Mouse (Mus musculus) embryonic facial prominence, embryonic 12.5 days (tissue): ENCODE measurements at regions not wholly inside any gene's neighbourhood (a gene's known extent, or its start where the extent isn't known, plus 50 kb on each side); places are given as distances from the start of the nearest gene placed in this dataset.

ENCODE experiments used
- ATAC-seq: fragments of 200-750 bp; cut with Nextera tagmentation; 2 replicates; pipeline ENCODE4 v1.8.0; 2017; ENCODE audit not compliant: insufficient number of reproducible peaks, insufficient read depth, low FRiP score, low TSS enrichment
- H3K27ac ChIP-seq: fragments of 300-500 bp; sonication (generic); 2 replicates; pipeline ENCODE4 v1.5.1; 2016; ENCODE audit warnings: mild to moderate bottlenecking
- H3K27me3 ChIP-seq: fragments of 300-500 bp; sonication (generic); 2 replicates; pipeline ENCODE4 v1.6.1; 2016; ENCODE audit warnings: mild to moderate bottlenecking, moderate library complexity
- H3K36me3 ChIP-seq: fragments of 300-500 bp; sonication (generic); 2 replicates; pipeline ENCODE4 v1.6.1; 2016; ENCODE audit warnings: mild to moderate bottlenecking
- H3K4me1 ChIP-seq: fragments of 300-500 bp; sonication (generic); 2 replicates; pipeline ENCODE4 v1.6.1; 2016
- H3K4me2 ChIP-seq: fragments of 300-500 bp; sonication (generic); replicated peaks from 2 replicates; pipeline ENCODE4 v1.6.1; 2016; ENCODE audit warnings: mild to moderate bottlenecking, moderate library complexity
- H3K4me3 ChIP-seq: fragments of 300-500 bp; sonication (generic); 2 replicates; pipeline ENCODE4 v1.5.1; 2016; ENCODE audit warnings: mild to moderate bottlenecking
- H3K9ac ChIP-seq: fragments of 300-500 bp; sonication (generic); 2 replicates; pipeline ENCODE4 v1.6.1; 2016; ENCODE audit warnings: mild to moderate bottlenecking, moderate library complexity
- H3K9me3 ChIP-seq: fragments of 300-500 bp; sonication (generic); 2 replicates; pipeline ENCODE4 v1.6.1; 2016; ENCODE audit warnings: mild to moderate bottlenecking, moderate library complexity
- WGBS: fragments of 180-500 bp; shearing (Covaris S2); methylation state at CpG from one replicate; pipeline ENCODE4 v1.1.7; 2016; 5-methylcytosine and 5-hydroxymethylcytosine counted together

GRCm38 (mm10) chr2:128240536-128241279, 114.9 kb downstream of the Bcl2l11 start:
- Histone ChIP-seq H3K4me2 (no peak overlapping the region), H3K4me3 (no peak overlapping the region), H3K9me3 (no peaks in the 10 kb centered on the region), H3K9ac (no peak overlapping the region), H3K27ac (no peak overlapping the region), H3K4me1 (peaks cover 9% of the 10 kb centered on the region), H3K36me3 (no peaks in the 10 kb centered on the region), H3K27me3 (no peaks in the 10 kb centered on the region)
- ATAC-seq = no peak
- 21% methylated on average over 9 of the region's 9 CpGs for WGBS

- Histone ChIP-seq H3K9ac (no peak overlapping the region), H3K36me3 (no peaks in the 10 kb centered on the region), H3K4me3 (no peak overlapping the region), H3K9me3 (no peaks in the 10 kb centered on the region), H3K27ac (no peak overlapping the region), H3K4me1 (peaks cover 9% of the 10 kb centered on the region), H3K27me3 (no peaks in the 10 kb centered on the region), H3K4me2 (no peak overlapping the region)
- ATAC-seq = no peak
- 9% methylated on average over 3 of the region's 3 CpGs for WGBS
These were observed 115.4 kb downstream of the Bcl2l11 start for GRCm38 (mm10) chr2:128241280-128241665.

- H3K9me3 ChIP-seq = no peaks in the 10 kb centered on the region
- no peaks in the 10 kb centered on the region for H3K27me3 ChIP-seq
- H3K4me2 ChIP-seq = no peak overlapping the region
- no peak overlapping the region for H3K27ac ChIP-seq
- 83% methylated on average over 10 of the region's 10 CpGs for WGBS
- H3K9ac ChIP-seq = no peak overlapping the region
- no peak for ATAC-seq
- no peak overlapping the region for H3K4me3 ChIP-seq
- H3K36me3 ChIP-seq = no peaks in the 10 kb centered on the region
- H3K4me1 ChIP-seq = peaks cover 6% of the 10 kb centered on the region
These were observed 119.7 kb downstream of the Bcl2l11 start for GRCm38 (mm10) chr2:128245544-128245943.

- Histone ChIP-seq H3K4me1 (no peaks in the 10 kb centered on the region), H3K9me3 (no peaks in the 10 kb centered on the region), H3K4me3 (no peak overlapping the region), H3K9ac (no peak overlapping the region), H3K36me3 (no peaks in the 10 kb centered on the region), H3K27me3 (no peaks in the 10 kb centered on the region), H3K4me2 (no peak overlapping the region), H3K27ac (no peak overlapping the region)
- ATAC-seq = no peak
- 38% methylated on average over 4 of the region's 4 CpGs for WGBS
These were observed 122.1 kb downstream of the Bcl2l11 start for GRCm38 (mm10) chr2:128247967-128248366.

- no peak overlapping the region for H3K27ac ChIP-seq
- no peaks in the 10 kb centered on the region for H3K36me3 ChIP-seq
- H3K4me3 ChIP-seq = no peak overlapping the region
- H3K4me2 ChIP-seq = no peak overlapping the region
- no peaks in the 10 kb centered on the region for H3K27me3 ChIP-seq
- no peaks in the 10 kb centered on the region for H3K9me3 ChIP-seq
- no peak overlapping the region for H3K9ac ChIP-seq
- WGBS = 91% methylated on average over 4 of the region's 4 CpGs
- no peaks in the 10 kb centered on the region for H3K4me1 ChIP-seq
- ATAC-seq = no peak
These were observed 123.3 kb downstream of the Bcl2l11 start for GRCm38 (mm10) chr2:128249188-128249587.

GRCm38 (mm10) chr2:128249607-128250006, 123.8 kb downstream of the Bcl2l11 start:
- Histone ChIP-seq H3K4me3 (no peak overlapping the region), H3K4me1 (no peaks in the 10 kb centered on the region), H3K27ac (no peak overlapping the region), H3K9me3 (no peaks in the 10 kb centered on the region), H3K9ac (no peak overlapping the region), H3K4me2 (no peak overlapping the region), H3K27me3 (no peaks in the 10 kb centered on the region), H3K36me3 (no peaks in the 10 kb centered on the region)
- no peak for ATAC-seq
- WGBS = 89% methylated on average over 2 of the region's 2 CpGs

GRCm38 (mm10) chr2:128250841-128251240, 125.0 kb downstream of the Bcl2l11 start:
- H3K9ac ChIP-seq = no peak overlapping the region
- H3K27ac ChIP-seq = no peak overlapping the region
- H3K4me3 ChIP-seq = no peak overlapping the region
- no peaks in the 10 kb centered on the region for H3K27me3 ChIP-seq
- no peaks in the 10 kb centered on the region for H3K4me1 ChIP-seq
- no peaks in the 10 kb centered on the region for H3K36me3 ChIP-seq
- no peaks in the 10 kb centered on the region for H3K9me3 ChIP-seq
- ATAC-seq = no peak
- no peak overlapping the region for H3K4me2 ChIP-seq
- 82% methylated on average over 4 of the region's 4 CpGs for WGBS

GRCm38 (mm10) chr2:128256651-128257050, 130.8 kb downstream of the Bcl2l11 start:
- H3K27me3 ChIP-seq = no peaks in the 10 kb centered on the region
- H3K9ac ChIP-seq = no peak overlapping the region
- 72% methylated on average over 6 of the region's 6 CpGs for WGBS
- H3K4me1 ChIP-seq = no peaks in the 10 kb centered on the region
- no peak overlapping the region for H3K27ac ChIP-seq
- H3K4me3 ChIP-seq = no peak overlapping the region
- no peak for ATAC-seq
- H3K9me3 ChIP-seq = no peaks in the 10 kb centered on the region
- H3K36me3 ChIP-seq = no peaks in the 10 kb centered on the region
- no peak overlapping the region for H3K4me2 ChIP-seq

- H3K4me1 ChIP-seq = no peaks in the 10 kb centered on the region
- WGBS = 86% methylated on average over 9 of the region's 9 CpGs
- H3K27ac ChIP-seq = no peak overlapping the region
- H3K9ac ChIP-seq = no peak overlapping the region
- H3K27me3 ChIP-seq = no peaks in the 10 kb centered on the region
- H3K9me3 ChIP-seq = no peaks in the 10 kb centered on the region
- H3K4me2 ChIP-seq = no peak overlapping the region
- no peak for ATAC-seq
- H3K4me3 ChIP-seq = no peak overlapping the region
- no peaks in the 10 kb centered on the region for H3K36me3 ChIP-seq
These were observed 131.4 kb downstream of the Bcl2l11 start for GRCm38 (mm10) chr2:128257262-128257661.

- Histone ChIP-seq H3K36me3 (no peaks in the 10 kb centered on the region), H3K4me1 (no peaks in the 10 kb centered on the region), H3K27ac (no peak overlapping the region), H3K4me3 (no peak overlapping the region), H3K9me3 (no peaks in the 10 kb centered on the region), H3K9ac (no peak overlapping the region), H3K4me2 (no peak overlapping the region), H3K27me3 (no peaks in the 10 kb centered on the region)
- WGBS = 80% methylated on average over 3 of the region's 3 CpGs
- no peak for ATAC-seq
These were observed 138.0 kb downstream of the Bcl2l11 start for GRCm38 (mm10) chr2:128263880-128264279.

GRCm38 (mm10) chr2:128265014-128265990, 139.5 kb downstream of the Bcl2l11 start:
- ATAC-seq = no peak
- H3K9ac ChIP-seq = no peak overlapping the region
- no peak overlapping the region for H3K4me2 ChIP-seq
- H3K27ac ChIP-seq = no peak overlapping the region
- H3K4me3 ChIP-seq = no peak overlapping the region
- no peaks in the 10 kb centered on the region for H3K36me3 ChIP-seq
- 22% methylated on average over 9 of the region's 9 CpGs for WGBS
- H3K9me3 ChIP-seq = no peaks in the 10 kb centered on the region
- H3K27me3 ChIP-seq = no peaks in the 10 kb centered on the region
- H3K4me1 ChIP-seq = no peaks in the 10 kb centered on the region
